Mouse (Mus musculus) myocyte (in vitro differentiated cells): ENCODE measurements around the gene Nr1i2.

Experiments
- POLR2A ChIP-seq: IDR thresholded peaks from one replicate; pipeline ENCODE4 v1.6.1; 2011; ENCODE audit warnings: low read depth, mild to moderate bottlenecking, control low read depth, moderate library complexity; ENCODE audit not compliant: insufficient read length
- TCF12 ChIP-seq: IDR thresholded peaks from one replicate; pipeline ENCODE4 v1.6.1; 2011; ENCODE audit warnings: mild to moderate bottlenecking, control low read depth; ENCODE audit not compliant: poor library complexity, insufficient read depth, severe bottlenecking
- USF1 ChIP-seq: IDR thresholded peaks from one replicate; pipeline ENCODE4 v1.6.1; 2011; ENCODE audit warnings: low read depth, mild to moderate bottlenecking, control low read depth, moderate library complexity

DNA sequence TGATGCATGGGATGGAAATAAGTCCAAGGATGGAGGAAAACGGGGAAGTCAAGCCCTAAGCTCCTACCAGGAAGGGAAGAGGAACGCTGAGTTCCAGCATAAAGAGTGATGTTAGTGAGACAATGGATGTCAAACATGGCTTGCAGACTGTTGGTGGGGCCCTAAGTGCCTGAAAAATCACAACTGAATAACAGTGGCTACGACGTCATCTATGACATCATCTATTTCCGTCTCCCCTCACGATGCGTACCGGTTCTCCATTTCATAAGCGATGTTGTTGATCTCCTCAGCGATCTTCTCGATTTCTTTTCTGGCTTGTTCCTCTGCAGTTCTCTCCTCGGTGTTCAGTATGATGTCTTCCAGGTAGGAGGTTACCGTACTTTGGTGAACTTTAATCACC is 7.7 kb upstream of the Nr1i2 start:
- no peak for TF ChIP-seq TCF12
- TF ChIP-seq POLR2A: no peak
- no peak for TF ChIP-seq USF1
